Mouse (Mus musculus) MEL (cell line): Measurements from ENCODE around the gene Pdlim5. TPM values are rescaled to one million over a fixed set of nuclear protein-coding genes. Genes with fewer than 3 reads are reported as not detected.

Source experiments
- DNase-seq: peaks from one replicate; pipeline ENCODE4 v3.0.0; 2011; ENCODE audit warnings: low read depth, low spot score
- H3K27ac ChIP-seq: 2 replicates; pipeline ENCODE4 v1.5.1; 2012; ENCODE audit warnings: low read depth, mild to moderate bottlenecking, control low read depth, low read length, moderate library complexity; ENCODE audit not compliant: control insufficient read depth
- H3K27me3 ChIP-seq, 2 experiments: fragments of 150-350 bp in 1 of 2; sonication (generic) in 1 of 2; 2 replicates each; pipeline ENCODE4 v1.6.1; 2012; ENCODE audit warnings: low read length in 2 of 2, mild to moderate bottlenecking in 2 of 2, improper control_type of control experiment in 1 of 2, moderate library complexity in 1 of 2; ENCODE audit not compliant: insufficient read depth in 2 of 2, control insufficient read depth in 1 of 2
- H3K36me3 ChIP-seq, 2 experiments: 2 replicates each; pipeline ENCODE4 v1.6.1; 2012 to 2014; ENCODE audit warnings: low read length in 2 of 2, improper control_type of control experiment in 1 of 2, inconsistent platforms in 1 of 2, mild to moderate bottlenecking in 1 of 2; ENCODE audit not compliant: insufficient read depth in 2 of 2, control insufficient read depth in 1 of 2
- H3K4me1 ChIP-seq, 2 experiments: fragments of 150-350 bp in 1 of 2; sonication (generic) in 1 of 2; 2 replicates each; pipeline ENCODE4 v1.6.1; 2012; ENCODE audit warnings: low read length in 2 of 2, improper control_type of control experiment in 1 of 2, mild to moderate bottlenecking in 1 of 2; ENCODE audit not compliant: insufficient read depth in 2 of 2, control insufficient read depth in 1 of 2
- H3K4me3 ChIP-seq, 2 experiments: fragments of 150-350 bp in 1 of 2; sonication (generic) in 1 of 2; 2 replicates each; pipeline ENCODE4 v1.5.1; 2012; ENCODE audit warnings: low read depth in 2 of 2, low read length in 2 of 2, mild to moderate bottlenecking in 2 of 2, moderate library complexity in 2 of 2, control low read depth in 1 of 2, improper control_type of control experiment in 1 of 2; ENCODE audit not compliant: control insufficient read depth in 1 of 2, insufficient read depth in 1 of 2
- H3K79me2 ChIP-seq: 2 replicates; pipeline ENCODE4 v1.6.1; 2012; ENCODE audit warnings: mild to moderate bottlenecking, low read length, moderate library complexity; ENCODE audit not compliant: control insufficient read depth, poor library complexity, insufficient read depth
- H3K9ac ChIP-seq: 2 replicates; pipeline ENCODE4 v1.6.1; 2012; ENCODE audit warnings: low read depth, mild to moderate bottlenecking, control low read depth, low read length, moderate library complexity; ENCODE audit not compliant: control insufficient read depth, poor library complexity, severe bottlenecking
- H3K9me3 ChIP-seq: fragments of 150-350 bp; sonication (generic); replicated peaks from 2 replicates; pipeline ENCODE4 v1.6.1; 2012; ENCODE audit warnings: mild to moderate bottlenecking, low read length, improper control_type of control experiment, moderate library complexity; ENCODE audit not compliant: insufficient read depth
- CHD1 ChIP-seq: IDR thresholded peaks from 2 replicates; pipeline ENCODE4 v1.6.1; 2012; ENCODE audit warnings: low read depth, mild to moderate bottlenecking, inconsistent platforms, low read length, improper control_type of control experiment
- CTCF ChIP-seq, 3 experiments: IDR thresholded peaks in 2 of 3; conservative IDR thresholded peaks in 1 of 3; 2 replicates each; pipeline ENCODE4 v1.5.1; 2011 to 2012; ENCODE audit warnings: low read length in 3 of 3, low read depth in 2 of 3, mild to moderate bottlenecking in 2 of 3, improper control_type of control experiment in 1 of 3, inconsistent platforms in 1 of 3, mixed read lengths in 1 of 3, moderate library complexity in 1 of 3; ENCODE audit not compliant: control insufficient read depth in 1 of 3, insufficient read depth in 1 of 3, poor library complexity in 1 of 3, severe bottlenecking in 1 of 3
- E2F4 ChIP-seq: IDR thresholded peaks from 2 replicates; pipeline ENCODE4 v1.6.1; 2011; ENCODE audit warnings: low read depth, low read length, improper control_type of control experiment, borderline replicate concordance
- ELF1 ChIP-seq: IDR thresholded peaks from 2 replicates; pipeline ENCODE4 v1.6.1; 2014; ENCODE audit warnings: low read depth, mild to moderate bottlenecking, inconsistent platforms, low read length, improper control_type of control experiment, moderate library complexity
- GATA1 ChIP-seq: IDR thresholded peaks from 2 replicates; pipeline ENCODE4 v1.6.1; 2011; ENCODE audit warnings: low read depth, low read length, improper control_type of control experiment
- HCFC1 ChIP-seq: IDR thresholded peaks from 2 replicates; pipeline ENCODE4 v1.6.1; 2012; ENCODE audit warnings: low read depth, mild to moderate bottlenecking, inconsistent platforms, low read length, improper control_type of control experiment, moderate library complexity
- KAT2A ChIP-seq: conservative IDR thresholded peaks from 2 replicates; pipeline ENCODE4 v1.6.1; 2012; ENCODE audit warnings: low read depth, low read length, improper control_type of control experiment, inconsistent platforms
- MAFK ChIP-seq: IDR thresholded peaks from 2 replicates; pipeline ENCODE4 v1.6.1; 2011; ENCODE audit warnings: low read depth, mild to moderate bottlenecking, low read length, improper control_type of control experiment, borderline replicate concordance
- MYC ChIP-seq: IDR thresholded peaks from 2 replicates; pipeline ENCODE4 v1.6.1; 2011; ENCODE audit warnings: low read depth, mild to moderate bottlenecking, low read length, improper control_type of control experiment, moderate library complexity
- NRF1 ChIP-seq: IDR thresholded peaks from 2 replicates; pipeline ENCODE4 v1.6.1; 2014; ENCODE audit warnings: low read depth, mild to moderate bottlenecking, inconsistent platforms, low read length, improper control_type of control experiment, moderate library complexity; ENCODE audit not compliant: poor library complexity, insufficient read depth, severe bottlenecking
- POLR2A ChIP-seq, 2 experiments: IDR thresholded peaks; 2 replicates each; pipeline ENCODE4 v1.6.1; 2011 to 2012; ENCODE audit warnings: low read length in 2 of 2, mild to moderate bottlenecking in 2 of 2, control low read depth in 1 of 2, improper control_type of control experiment in 1 of 2, low read depth in 1 of 2, moderate library complexity in 1 of 2; ENCODE audit not compliant: control insufficient read depth in 1 of 2, insufficient read depth in 1 of 2, poor library complexity in 1 of 2
- POLR2AphosphoS2 ChIP-seq: IDR thresholded peaks from 2 replicates; pipeline ENCODE4 v1.6.1; 2011; ENCODE audit warnings: low read length, improper control_type of control experiment
- POLR2AphosphoS5 ChIP-seq: IDR thresholded peaks from 2 replicates; pipeline ENCODE4 v1.6.1; 2012; ENCODE audit warnings: low read depth, borderline replicate concordance, mild to moderate bottlenecking, inconsistent platforms, low read length, moderate library complexity, mixed read lengths
- RAD21 ChIP-seq: IDR thresholded peaks from 2 replicates; pipeline ENCODE4 v1.6.1; 2011; ENCODE audit warnings: mild to moderate bottlenecking, low read depth, low read length, improper control_type of control experiment
- SIN3A ChIP-seq: IDR thresholded peaks from 2 replicates; pipeline ENCODE4 v1.6.1; 2012; ENCODE audit warnings: low read length, improper control_type of control experiment, inconsistent platforms
- SMC3 ChIP-seq: IDR thresholded peaks from 2 replicates; pipeline ENCODE4 v1.6.1; 2011; ENCODE audit warnings: low read depth, low read length, improper control_type of control experiment
- TAL1 ChIP-seq: IDR thresholded peaks from 2 replicates; pipeline ENCODE4 v1.6.1; 2012; ENCODE audit warnings: mild to moderate bottlenecking, inconsistent platforms, low read length, moderate library complexity, mixed read lengths
- TBP ChIP-seq: IDR thresholded peaks from 2 replicates; pipeline ENCODE4 v1.8.0; 2011; ENCODE audit warnings: low read depth, low read length, improper control_type of control experiment
- TCF12 ChIP-seq: IDR thresholded peaks from 2 replicates; pipeline ENCODE4 v1.6.1; 2014; ENCODE audit warnings: low read depth, mild to moderate bottlenecking, inconsistent platforms, low read length, improper control_type of control experiment, moderate library complexity
- UBTF ChIP-seq: IDR thresholded peaks from 2 replicates; pipeline ENCODE4 v1.6.1; 2012; ENCODE audit warnings: low read depth, mild to moderate bottlenecking, inconsistent platforms, low read length, improper control_type of control experiment, moderate library complexity, borderline replicate concordance; ENCODE audit not compliant: insufficient read depth
- USF2 ChIP-seq, 2 experiments: IDR thresholded peaks; 2 replicates each; pipeline ENCODE4 v1.6.1; 2011 to 2012; ENCODE audit warnings: improper control_type of control experiment in 2 of 2, low read length in 2 of 2, borderline replicate concordance in 1 of 2, inconsistent platforms in 1 of 2, low read depth in 1 of 2, mild to moderate bottlenecking in 1 of 2; ENCODE audit not compliant: insufficient read depth in 1 of 2
- ZKSCAN1 ChIP-seq: IDR thresholded peaks from 2 replicates; pipeline ENCODE4 v1.6.1; 2012; ENCODE audit warnings: low read depth, mild to moderate bottlenecking, inconsistent platforms, low read length, improper control_type of control experiment, moderate library complexity
- ZNF384 ChIP-seq: IDR thresholded peaks from 2 replicates; pipeline ENCODE4 v1.6.1; 2012; ENCODE audit warnings: low read depth, mild to moderate bottlenecking, inconsistent platforms, low read length, improper control_type of control experiment
- polyA plus RNA-seq, 2 experiments: library from polyadenylated mRNA; stranded (reverse) in 1 of 2; unstranded in 1 of 2; fragments of >175 nt in 1 of 2; fragments of >200 nt in 1 of 2; gene quantifications; 2 replicates each; pipeline versions ENCODE4 v1.2.1 to v1.2.4; 2012; ENCODE audit warnings: low replicate concordance in 2 of 2, low read depth in 1 of 2; ENCODE audit not compliant: insufficient read length in 2 of 2, insufficient read depth in 1 of 2, missing spikeins in 1 of 2
- total RNA-seq: library from RNA; depleted of rRNA; stranded (reverse); fragments of 300-350 nt; gene quantifications from 2 replicates; pipeline ENCODE4 v1.2.3, GENCODE M21; 2012

Gene Pdlim5
- total and polyA plus RNA-seq, 3 experiments, result 8.7 to 9.9 TPM; not detected in 1

GRCm38 (mm10) chr3:142345235-142346125 is 50.0 kb downstream of the Pdlim5 start:
- no peak overlapping the region for H3K27ac ChIP-seq
- no peak for TF ChIP-seq CTCF (IDR thresholded peaks at IDR 0.05 in 2 of 3, conservative IDR thresholded peaks at IDR 0.05 in 1 of 3; ENCODE audit: control insufficient read depth in 1 of 3, insufficient read depth in 1 of 3, low read depth in 2 of 3, low read length in 3 of 3, poor library complexity in 1 of 3, severe bottlenecking in 1 of 3)
- H3K9ac ChIP-seq, result no peak overlapping the region
- H3K4me1 ChIP-seq, result no peaks in the 10 kb centered on the region
- H3K36me3 ChIP-seq, result peaks cover 0 to 2% of the 10 kb centered on the region in 2 experiments; a peak in 2 of 4 replicates
- H3K9me3 ChIP-seq, result no peaks in the 10 kb centered on the region
- no peak overlapping the region for H3K4me3 ChIP-seq
- no peak for DNase-seq
- H3K79me2 ChIP-seq, result no peaks in the 10 kb centered on the region
- no peaks in the 10 kb centered on the region for H3K27me3 ChIP-seq

GRCm38 (mm10) chr3:142343786-142344185 is 51.7 kb downstream of the Pdlim5 start:
- DNase-seq, result no peak
- Histone ChIP-seq H3K4me3 (no peak overlapping the region), H3K36me3 (peaks cover 0 to 2% of the 10 kb centered on the region in 2 experiments; a peak in 2 of 4 replicates), H3K79me2 (no peaks in the 10 kb centered on the region), H3K27ac (no peak overlapping the region), H3K4me1 (no peaks in the 10 kb centered on the region), H3K9ac (no peak overlapping the region), H3K9me3 (no peaks in the 10 kb centered on the region), H3K27me3 (no peaks in the 10 kb centered on the region)
- TF ChIP-seq TAL1 (no peak), ELF1 (no peak), POLR2AphosphoS2 (no peak), UBTF (no peak), ZKSCAN1 (no peak), ZNF384 (no peak), USF2 (IDR thresholded peaks at IDR 0.05; ENCODE audit: borderline replicate concordance in 1 of 2, insufficient read depth in 1 of 2, low read depth in 1 of 2, low read length in 2 of 2) (no peak), TCF12 (no peak), POLR2AphosphoS5 (no peak), SMC3 (no peak), GATA1 (no peak), SIN3A (no peak)

GRCm38 (mm10) chr3:142340701-142341100 is 54.8 kb downstream of the Pdlim5 start:
- Histone ChIP-seq H3K4me3 (no peak overlapping the region), H3K79me2 (no peaks in the 10 kb centered on the region), H3K9ac (no peak overlapping the region), H3K9me3 (no peaks in the 10 kb centered on the region), H3K4me1 (no peaks in the 10 kb centered on the region), H3K27me3 (no peaks in the 10 kb centered on the region), H3K27ac (no peak overlapping the region), H3K36me3 (no peaks in the 10 kb centered on the region)
- TF ChIP-seq ZNF384, result no peak
- TF ChIP-seq NRF1, result no peak
- no peak for TF ChIP-seq TBP
- no peak for TF ChIP-seq MYC
- TF ChIP-seq KAT2A, result no peak
- no peak for TF ChIP-seq SIN3A
- TF ChIP-seq CTCF (IDR thresholded peaks at IDR 0.05 in 2 of 3, conservative IDR thresholded peaks at IDR 0.05 in 1 of 3; ENCODE audit: control insufficient read depth in 1 of 3, insufficient read depth in 1 of 3, low read depth in 2 of 3, low read length in 3 of 3, poor library complexity in 1 of 3, severe bottlenecking in 1 of 3), result no peak
- TF ChIP-seq E2F4, result no peak
- TF ChIP-seq HCFC1, result no peak
- no peak for TF ChIP-seq USF2 (IDR thresholded peaks at IDR 0.05; ENCODE audit: borderline replicate concordance in 1 of 2, insufficient read depth in 1 of 2, low read depth in 1 of 2, low read length in 2 of 2)
- no peak for TF ChIP-seq MAFK
- no peak for TF ChIP-seq CHD1
- TF ChIP-seq ELF1, result no peak
- no peak for TF ChIP-seq POLR2A (IDR thresholded peaks at IDR 0.05; ENCODE audit: control insufficient read depth in 1 of 2, insufficient read depth in 1 of 2, low read depth in 1 of 2, low read length in 2 of 2, poor library complexity in 1 of 2)
- TF ChIP-seq RAD21, result no peak
- DNase-seq, result no peak
